Mouse (Mus musculus) retina, adult 2 months (tissue): ENCODE measurements at regions not wholly inside any gene's neighbourhood (a gene's known extent, or its start where the extent isn't known, plus 50 kb on each side); places are given as distances from the start of the nearest gene placed in this dataset.

Experiments used
- DNase-seq: peaks from one replicate; pipeline ENCODE4 v3.0.0-alpha.2; 2012; ENCODE audit warnings: low read depth, low spot score

DNA sequence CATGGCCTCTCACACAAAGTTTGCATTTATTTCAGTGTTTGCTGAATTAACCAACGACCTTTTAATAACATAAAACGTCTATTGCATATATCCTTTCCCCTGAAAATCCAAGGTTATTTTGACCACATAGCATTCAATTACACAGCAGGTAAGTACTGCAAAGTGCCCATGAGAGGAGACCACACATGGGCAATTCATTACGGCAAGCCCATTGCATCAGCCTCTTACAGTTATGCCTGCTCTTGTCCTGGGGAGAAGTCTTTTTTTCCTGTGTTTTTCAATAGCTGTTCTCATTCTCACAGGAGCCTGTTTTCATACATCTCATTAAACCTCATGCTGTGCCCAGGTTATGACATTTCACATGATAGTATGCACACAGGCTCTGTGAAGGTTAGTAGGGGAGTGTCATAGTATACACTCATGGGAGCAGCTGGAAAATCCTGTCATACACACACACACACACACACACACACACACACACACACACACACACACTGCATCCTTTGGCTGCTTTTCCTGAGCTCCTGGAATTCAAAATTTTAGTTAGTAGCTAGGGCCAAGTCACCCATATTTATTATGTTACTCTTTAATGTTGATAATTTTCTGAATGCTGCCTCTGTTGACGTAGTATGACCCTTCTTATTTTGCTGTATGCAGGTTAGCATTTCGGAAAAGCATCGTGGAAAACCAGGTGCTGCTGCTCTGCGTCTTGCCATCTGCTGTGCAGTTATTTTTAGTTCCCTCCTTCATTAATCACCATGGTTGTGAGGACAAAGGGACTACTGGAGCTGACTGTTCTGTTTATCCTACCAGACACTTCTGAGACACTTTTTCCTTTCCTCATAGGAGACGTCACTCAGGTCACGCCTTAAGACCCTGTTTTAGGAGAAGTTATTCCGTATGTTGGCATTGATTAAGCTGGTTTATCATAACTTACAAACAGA, 483.6 kb downstream of the Bckdhb start:
- no peak for DNase-seq
